Mouse (Mus musculus): ENCODE results near the gene Hs3st3b1. TPM values are rescaled to one million over a fixed set of nuclear protein-coding genes. Genes with fewer than 3 reads are reported as not detected.
A peak's percentile ranks its signal among the peaks of the same experiment; 100 is the strongest.

Hs3st3b1 gene
- polyA plus RNA-seq, 1 experiment from 2014 or later: 15.6 TPM

DNA sequence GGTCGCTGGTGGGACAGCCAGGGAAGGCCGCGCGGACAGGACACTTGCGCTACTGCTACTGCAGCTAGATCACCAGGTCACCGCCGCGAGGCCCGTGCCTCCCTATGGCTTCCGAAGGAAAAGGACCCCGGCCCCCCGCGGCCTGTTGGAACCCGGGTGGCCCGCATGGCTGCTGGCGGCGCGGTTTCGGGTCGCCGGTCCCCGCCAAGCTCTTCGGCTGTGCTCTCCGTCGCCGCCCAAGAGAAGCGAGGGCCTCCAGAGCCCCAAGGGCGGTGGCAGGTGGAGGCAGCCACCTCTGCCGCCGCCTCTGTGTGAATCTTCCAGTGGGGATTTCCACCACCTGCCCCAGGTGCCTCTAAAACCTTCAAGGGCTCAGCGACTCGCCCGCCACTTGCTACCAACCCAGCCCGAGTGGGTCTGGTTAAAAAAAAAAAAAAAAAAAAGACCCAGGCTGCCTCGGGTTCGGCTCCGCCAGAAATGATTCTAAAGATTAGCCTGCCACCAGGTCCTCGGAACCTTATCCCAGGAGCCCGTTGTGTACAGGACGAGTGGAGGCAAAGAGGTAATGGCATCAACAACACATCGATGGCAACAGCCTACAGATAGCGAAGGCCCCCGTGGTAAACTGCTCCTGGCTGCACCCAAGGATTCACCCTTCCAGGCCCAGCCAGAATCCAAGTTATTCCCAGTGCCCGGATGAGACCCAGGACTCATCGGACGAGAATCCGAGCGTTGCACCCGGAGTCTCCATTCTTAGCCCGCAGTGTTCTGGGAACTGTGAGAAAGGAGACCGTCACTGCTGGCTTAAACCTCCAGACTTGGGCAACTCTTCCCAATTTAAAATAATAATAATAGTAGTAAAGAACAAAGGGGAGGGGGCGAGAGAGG is 2.6 kb downstream of the Hs3st3b1 start:
- WGBS: under 1% methylated on average over 52 of the region's 52 CpGs
- peaks cover 85% of the 10 kb centered on the region for H3K4me1 ChIP-seq
- H3K27ac ChIP-seq (replicated peaks): peak overlapping the region; percentile 89
- no peaks in the 10 kb centered on the region for H3K36me3 ChIP-seq
- peaks cover 99% of the 10 kb centered on the region for H3K27me3 ChIP-seq (ENCODE audit: low read depth, poor library complexity, severe bottlenecking)
- H3K4me3 ChIP-seq: peak overlapping the region; percentile 88
- H3K9me3 ChIP-seq (replicated peaks): no peaks in the 10 kb centered on the region
- peak; percentile 63 for DNase-seq (ENCODE audit: low spot score)

DNA sequence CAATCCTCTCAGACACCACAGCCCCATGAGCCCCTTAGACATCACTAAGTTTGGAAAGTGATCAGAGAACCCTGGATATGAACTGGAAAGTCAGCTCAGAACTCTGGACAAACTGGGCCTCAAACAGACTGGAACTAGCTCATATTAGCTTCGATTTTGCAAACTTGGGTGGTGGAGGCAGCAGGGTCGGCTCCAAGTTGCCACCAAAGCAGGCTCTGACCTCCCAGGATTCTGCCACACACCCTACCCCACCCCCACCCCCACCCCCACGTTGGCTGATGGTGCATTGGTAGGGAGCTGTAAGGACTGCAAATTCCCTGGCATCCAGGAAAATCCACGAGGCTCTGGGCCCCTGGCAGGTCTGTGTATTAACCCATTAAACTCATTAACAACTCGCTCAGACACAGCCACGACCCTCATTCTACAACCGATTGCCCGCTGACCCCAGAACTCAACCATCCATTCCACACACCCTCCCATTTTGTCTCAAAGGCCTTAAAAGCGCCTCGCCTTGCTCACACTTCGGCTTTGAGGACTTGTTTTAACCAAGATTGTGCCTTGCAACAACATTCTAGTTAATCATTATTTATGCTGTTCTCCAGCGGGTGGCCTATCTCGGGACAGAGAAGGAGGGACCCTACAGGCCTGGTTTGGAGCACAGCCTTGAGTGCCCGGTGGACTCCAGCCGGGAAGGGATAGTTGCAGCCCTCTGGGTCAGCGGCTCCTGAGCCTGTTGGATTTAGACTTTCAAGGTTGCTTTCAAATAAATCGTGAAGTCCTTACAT is 3.6 kb downstream of the Hs3st3b1 start:
- Histone ChIP-seq H3K4me3 (peak overlapping the region; percentile 88), H3K27ac (replicated peaks) (peak overlapping the region; percentile 89), H3K9me3 (replicated peaks) (no peaks in the 10 kb centered on the region), H3K4me1 (peaks cover 85% of the 10 kb centered on the region), H3K27me3 (ENCODE audit: low read depth, poor library complexity, severe bottlenecking) (peaks cover 96% of the 10 kb centered on the region), H3K36me3 (no peaks in the 10 kb centered on the region)
- 6% methylated on average over 17 of the region's 17 CpGs for WGBS
- DNase-seq (ENCODE audit: low spot score): peak; percentile 57

DNA sequence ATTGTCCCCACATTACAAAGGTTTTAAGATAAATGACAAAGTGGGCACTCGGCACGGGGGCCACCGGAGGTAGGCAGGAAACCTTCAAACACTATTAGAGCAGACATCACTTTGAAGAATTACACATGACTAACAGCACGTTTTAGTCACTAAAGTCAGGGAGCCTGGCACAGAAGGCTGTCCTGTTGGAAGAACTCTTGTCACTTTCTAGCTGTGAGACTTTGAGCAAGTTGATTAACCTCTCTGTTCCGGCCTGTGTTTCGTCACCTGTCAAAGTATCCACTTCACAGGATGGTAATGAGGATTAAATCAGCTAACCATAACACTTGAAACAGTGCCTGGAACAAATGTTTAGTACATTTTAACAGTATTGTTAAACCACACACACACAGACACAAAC is 4.5 kb downstream of the Hs3st3b1 start:
- Histone ChIP-seq H3K4me3 (peak overlapping the region; percentile 88), H3K4me1 (peaks cover 85% of the 10 kb centered on the region), H3K27ac (replicated peaks) (no peak overlapping the region), H3K36me3 (no peaks in the 10 kb centered on the region), H3K27me3 (ENCODE audit: low read depth, poor library complexity, severe bottlenecking) (peaks cover 96% of the 10 kb centered on the region), H3K9me3 (replicated peaks) (no peaks in the 10 kb centered on the region)
- DNase-seq (ENCODE audit: low spot score): no peak
- 22% methylated on average over 6 of the region's 6 CpGs for WGBS

GRCm38 (mm10) chr11:63914388-63914787 is 7.7 kb downstream of the Hs3st3b1 start:
- WGBS: 3% methylated on average over 20 of the region's 20 CpGs
- no peaks in the 10 kb centered on the region for H3K9me3 ChIP-seq (replicated peaks)
- peaks cover 95% of the 10 kb centered on the region for H3K4me1 ChIP-seq
- H3K4me3 ChIP-seq: peak overlapping the region; percentile 51
- H3K27ac ChIP-seq (replicated peaks): peak overlapping the region; percentile 38; the same call in 1 of the 2 replicates
- H3K36me3 ChIP-seq: no peaks in the 10 kb centered on the region
- peaks cover 97% of the 10 kb centered on the region for H3K27me3 ChIP-seq (ENCODE audit: low read depth, poor library complexity, severe bottlenecking)
- DNase-seq (ENCODE audit: low spot score): peak; percentile 77

DNA sequence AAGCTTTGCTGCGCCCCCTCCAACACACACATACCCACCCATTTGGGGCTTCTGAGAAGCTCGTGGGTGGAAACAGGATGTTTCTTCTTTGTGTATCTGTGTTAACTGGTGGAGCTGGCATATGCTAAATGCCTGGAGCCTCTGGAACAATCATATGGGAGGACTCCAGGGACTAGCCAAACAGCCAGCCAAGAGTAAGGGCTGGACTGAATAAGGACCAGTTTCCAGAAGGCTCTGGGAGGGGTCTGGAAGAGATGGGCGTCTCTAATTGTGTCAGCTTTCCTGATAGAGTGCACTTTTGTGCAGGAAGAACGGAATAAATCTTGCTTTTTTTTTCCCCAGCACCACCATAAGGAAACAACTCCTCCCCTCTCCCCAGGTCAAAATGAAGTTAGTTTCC is 8.2 kb downstream of the Hs3st3b1 start:
- DNase-seq (ENCODE audit: low spot score): no peak
- H3K4me1 ChIP-seq: peaks cover 91% of the 10 kb centered on the region
- H3K36me3 ChIP-seq: no peaks in the 10 kb centered on the region
- H3K4me3 ChIP-seq: peak overlapping the region; percentile 51
- WGBS: 41% methylated on average over 4 of the region's 4 CpGs
- no peaks in the 10 kb centered on the region for H3K9me3 ChIP-seq (replicated peaks)
- H3K27ac ChIP-seq (replicated peaks): peak overlapping the region; percentile 38; the same call in 1 of the 2 replicates
- H3K27me3 ChIP-seq (ENCODE audit: low read depth, poor library complexity, severe bottlenecking): peaks cover 93% of the 10 kb centered on the region

DNA sequence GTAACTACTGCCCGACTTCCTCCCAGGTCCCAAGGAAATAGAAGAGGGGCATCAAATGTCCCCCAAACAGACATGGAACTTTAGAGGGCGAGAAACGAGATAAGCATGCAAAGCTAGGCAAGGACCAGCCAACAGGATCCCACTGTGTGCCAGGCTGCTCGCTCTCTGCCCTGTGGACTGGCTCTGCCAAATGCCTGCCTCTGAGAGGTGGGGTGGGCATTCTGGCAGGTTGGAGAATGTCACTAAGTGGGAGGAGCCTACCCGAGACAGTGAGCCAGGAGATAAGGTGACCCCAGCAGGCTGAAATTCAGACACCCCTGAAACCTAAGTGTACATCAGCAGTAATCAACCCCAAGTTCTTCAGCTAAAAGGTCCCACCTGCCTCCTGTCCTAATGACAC is 11.1 kb downstream of the Hs3st3b1 start:
- H3K27me3 ChIP-seq (ENCODE audit: low read depth, poor library complexity, severe bottlenecking): peaks cover 89% of the 10 kb centered on the region
- H3K27ac ChIP-seq (replicated peaks): peak overlapping the region; percentile 39; the same call in 1 of the 2 replicates
- H3K36me3 ChIP-seq: no peaks in the 10 kb centered on the region
- DNase-seq (ENCODE audit: low spot score): no peak
- peaks cover 88% of the 10 kb centered on the region for H3K4me1 ChIP-seq
- no peak overlapping the region for H3K4me3 ChIP-seq
- WGBS: 64% methylated on average over 5 of the region's 5 CpGs
- no peaks in the 10 kb centered on the region for H3K9me3 ChIP-seq (replicated peaks)

DNA sequence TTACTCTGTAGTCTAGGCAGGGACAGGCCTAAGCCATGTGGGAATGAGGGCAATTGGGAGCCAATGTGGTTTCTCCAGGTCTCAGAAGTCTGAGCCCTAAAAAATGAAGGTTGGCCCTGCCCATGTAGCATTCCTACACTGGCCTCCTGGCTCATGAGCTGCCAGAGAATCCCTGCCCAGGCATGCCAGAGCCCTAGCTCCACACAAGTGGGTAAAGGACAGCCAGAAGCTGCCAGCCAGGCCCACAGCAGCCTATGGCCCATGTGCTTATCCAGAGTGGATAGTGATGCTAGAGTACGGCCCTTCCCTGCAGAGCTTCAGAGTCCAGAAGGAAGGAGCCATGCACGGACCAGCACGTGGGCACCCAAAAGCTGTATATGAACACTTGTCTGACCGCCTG is 12.1 kb downstream of the Hs3st3b1 start:
- Histone ChIP-seq H3K36me3 (0 out of 2 replicates have a peak, but pooled peaks cover 4% of the 10 kb centered on the region), H3K4me1 (peaks cover 88% of the 10 kb centered on the region), H3K27ac (replicated peaks) (peak overlapping the region; percentile 64; the same call in 1 of the 2 replicates), H3K4me3 (no peak overlapping the region), H3K27me3 (ENCODE audit: low read depth, poor library complexity, severe bottlenecking) (peaks cover 85% of the 10 kb centered on the region), H3K9me3 (replicated peaks) (no peaks in the 10 kb centered on the region)
- DNase-seq (ENCODE audit: low spot score): no peak
- 93% methylated on average over 4 of the region's 4 CpGs for WGBS

- H3K27me3 ChIP-seq (ENCODE audit: low read depth, poor library complexity, severe bottlenecking): peaks cover 85% of the 10 kb centered on the region
- H3K9me3 ChIP-seq (replicated peaks): no peaks in the 10 kb centered on the region
- WGBS: 89% methylated on average over 4 of the region's 4 CpGs
- H3K27ac ChIP-seq (replicated peaks): no peak overlapping the region
- no peak overlapping the region for H3K4me3 ChIP-seq
- DNase-seq (ENCODE audit: low spot score): no peak
- H3K36me3 ChIP-seq: peaks cover 13% of the 10 kb centered on the region
- peaks cover 87% of the 10 kb centered on the region for H3K4me1 ChIP-seq
Observed at GRCm38 (mm10) chr11:63908500-63908899, 13.6 kb downstream of the Hs3st3b1 start.

GRCm38 (mm10) chr11:63906552-63907353 is 15.3 kb downstream of the Hs3st3b1 start:
- peaks cover 22% of the 10 kb centered on the region for H3K36me3 ChIP-seq
- no peak for DNase-seq (ENCODE audit: low spot score)
- peaks cover 85% of the 10 kb centered on the region for H3K27me3 ChIP-seq (ENCODE audit: low read depth, poor library complexity, severe bottlenecking)
- WGBS: 73% methylated on average over 9 of the region's 9 CpGs
- H3K27ac ChIP-seq (replicated peaks): peak overlapping the region; percentile 34; the same call in 1 of the 2 replicates
- H3K9me3 ChIP-seq (replicated peaks): no peaks in the 10 kb centered on the region
- peaks cover 85% of the 10 kb centered on the region for H3K4me1 ChIP-seq
- H3K4me3 ChIP-seq: no peak overlapping the region

- Histone ChIP-seq H3K27me3 (ENCODE audit: low read depth, poor library complexity, severe bottlenecking) (peaks cover 72% of the 10 kb centered on the region), H3K4me3 (no peak overlapping the region), H3K27ac (replicated peaks) (peak overlapping the region; percentile 73), H3K9me3 (replicated peaks) (no peaks in the 10 kb centered on the region), H3K36me3 (peaks cover 22% of the 10 kb centered on the region), H3K4me1 (peaks cover 88% of the 10 kb centered on the region)
- DNase-seq (ENCODE audit: low spot score): no peak
- WGBS: 14% methylated on average over 4 of the region's 4 CpGs
Observed at GRCm38 (mm10) chr11:63904787-63905186, 17.3 kb downstream of the Hs3st3b1 start.

DNA sequence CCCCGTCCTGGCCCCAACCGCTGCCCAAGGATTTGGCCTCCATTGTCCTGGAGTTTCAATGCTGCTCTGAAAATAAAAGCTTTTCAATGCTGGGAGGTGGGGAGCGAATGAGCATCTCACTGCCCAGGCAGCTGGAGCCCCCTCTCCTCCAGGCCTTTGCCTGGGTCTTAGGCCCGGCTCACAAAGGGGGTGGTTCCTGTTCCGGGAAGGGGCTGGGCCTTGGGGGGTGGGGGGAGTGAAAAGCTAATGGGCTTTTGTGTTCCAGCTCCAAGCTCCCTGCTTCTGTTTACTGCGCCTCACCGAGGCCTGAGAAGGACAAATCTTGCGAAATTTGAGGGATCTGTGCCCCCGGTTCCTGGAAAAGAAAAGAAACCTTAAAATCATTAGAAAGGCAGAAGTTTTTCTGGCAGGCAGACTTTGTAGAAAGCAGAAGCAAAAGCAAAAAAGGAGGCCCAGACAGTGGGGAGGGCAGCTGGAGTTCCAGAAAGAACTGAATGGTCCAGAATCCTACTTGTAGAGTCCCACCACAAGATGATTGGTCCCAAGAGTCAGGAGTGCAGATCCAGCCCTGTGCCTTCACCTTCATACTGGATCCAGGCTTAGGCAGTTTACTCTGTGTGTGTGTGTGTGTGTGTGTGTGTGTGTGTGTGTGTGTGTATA is 23.5 kb downstream of the Hs3st3b1 start:
- WGBS: 7% methylated on average over 9 of the region's 9 CpGs
- peaks cover 98% of the 10 kb centered on the region for H3K4me1 ChIP-seq

More for the DNA sequence above, 23.5 kb downstream of the Hs3st3b1 start:
- H3K27ac ChIP-seq (replicated peaks): peak overlapping the region; percentile 89
- peak; percentile 85 for DNase-seq (ENCODE audit: low spot score)
- H3K36me3 ChIP-seq: peaks cover 10% of the 10 kb centered on the region
- no peaks in the 10 kb centered on the region for H3K9me3 ChIP-seq (replicated peaks)
- H3K27me3 ChIP-seq (ENCODE audit: low read depth, poor library complexity, severe bottlenecking): peaks cover 57% of the 10 kb centered on the region
- 0 out of 2 replicates have a peak overlapping the region, but pooled peaks have one; percentile 1 for H3K4me3 ChIP-seq

Measured in midbrain, embryonic 10.5 days (tissue).